13 mouse cellular contexts compared by ENCODE assay signal in the genomic region with DNA sequence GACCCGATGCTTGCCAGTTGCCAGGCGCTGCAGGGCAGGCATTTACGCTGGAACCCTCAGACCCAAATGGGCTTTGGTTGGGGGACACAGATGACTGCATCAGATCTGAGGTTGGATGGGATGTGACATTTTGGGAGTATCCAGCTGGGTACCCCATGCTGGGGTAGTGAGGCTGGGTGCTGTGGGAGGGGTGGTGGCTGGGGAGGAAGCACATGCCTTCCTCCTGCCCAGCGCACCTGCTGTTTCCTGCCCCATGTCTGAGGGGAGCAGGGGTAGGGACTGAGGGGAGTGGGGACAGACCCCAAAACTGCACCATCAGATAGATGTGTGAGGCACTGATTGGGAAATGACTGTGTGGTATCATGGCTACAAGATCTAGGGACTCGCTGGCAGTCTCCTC. TPM values are rescaled to one million over a fixed set of nuclear protein-coding genes. Genes with fewer than 3 reads are reported as not detected.
DNase-seq lines count a peak whose midpoint lies in the region; ATAC-seq lines count a peak whose summit lies in the region.
"Had no signal": no experiment of that assay in that cellular context is flagged by ENCODE, and none has a peak within 500 bp of the region (broad histone marks: within the 10 kb centered on the region; RNA-seq: fewer than 3 reads in every experiment).

No protein-coding gene starts in this region.

- H3K27ac ChIP-seq in heart, embryonic 13.5 days (replicated peaks): no peak overlapping the region
- H3K27ac ChIP-seq in neural tube, embryonic 11.5 days (ENCODE audit: low read depth, low read length): no peak overlapping the region
- no peak overlapping the region; the same call in 1 of the 2 replicates for H3K27ac ChIP-seq in forebrain, embryonic 15.5 days (replicated peaks)
- H3K27ac ChIP-seq in neural tube, embryonic 14.5 days (ENCODE audit: low read depth, low read length): no peak overlapping the region
- H3K27ac ChIP-seq: liver, embryonic 13.5 days had no signal

- H3K36me3 ChIP-seq in heart, embryonic 13.5 days: peaks cover 43% of the 10 kb centered on the region
- H3K36me3 ChIP-seq in neural tube, embryonic 11.5 days (ENCODE audit: control insufficient read depth, insufficient read depth, low read length): no peaks in the 10 kb centered on the region
- H3K36me3 ChIP-seq in forebrain, embryonic 15.5 days: peaks cover 7% of the 10 kb centered on the region; the same call in 1 of the 2 replicates
- peaks cover 21% of the 10 kb centered on the region for H3K36me3 ChIP-seq in neural tube, embryonic 14.5 days (ENCODE audit: control insufficient read depth, insufficient read depth, low read length)

- no peak for DNase-seq in heart, postnatal 25 days (ENCODE audit: low spot score)
- no peak for DNase-seq in neural tube, embryonic 11.5 days (ENCODE audit: low spot score)
- no peak for DNase-seq in neural tube, embryonic 10.5 days (ENCODE audit: extremely low spot score, low spot score)
- no peak for DNase-seq in ovary, postnatal 36 days (ENCODE audit: low spot score)
- DNase-seq in left cerebral cortex, adult 11 months (ENCODE audit: low spot score): no peak
- DNase-seq: adrenal gland, postnatal 36 days; gastrocnemius, postnatal 14 days; kidney, postnatal 25 days; liver, embryonic 13.5 days; lung, postnatal 4 days had no signal

- 82% methylated on average over 5 of the region's 5 CpGs for WGBS in heart, embryonic 13.5 days
- 71% methylated on average over 5 of the region's 5 CpGs for WGBS in neural tube, embryonic 11.5 days
- WGBS in forebrain, embryonic 15.5 days: 67% methylated on average over 5 of the region's 5 CpGs
- WGBS in neural tube, embryonic 14.5 days: 54% methylated on average over 5 of the region's 5 CpGs

- H3K9ac ChIP-seq in heart, embryonic 13.5 days: peak overlapping the region; percentile 50; the same call in 1 of the 2 replicates
- peak overlapping the region; percentile 14; the same call in 1 of the 2 replicates for H3K9ac ChIP-seq in neural tube, embryonic 11.5 days (ENCODE audit: low read length)
- H3K9ac ChIP-seq in forebrain, embryonic 15.5 days (replicated peaks): peak overlapping the region; percentile 21; the same call in 1 of the 2 replicates
- H3K9ac ChIP-seq in neural tube, embryonic 14.5 days (replicated peaks; ENCODE audit: low read depth, low read length): 0 out of 2 replicates have a peak overlapping the region, but pooled peaks have one; percentile 4
- H3K9ac ChIP-seq: liver, embryonic 13.5 days had no signal

- no peak for ATAC-seq in heart, embryonic 13.5 days (ENCODE audit: extremely low read depth, insufficient number of reproducible peaks, low FRiP score, low TSS enrichment)
- ATAC-seq in neural tube, embryonic 11.5 days (ENCODE audit: insufficient read depth, low FRiP score, low TSS enrichment): no peak
- ATAC-seq in forebrain, embryonic 15.5 days (replicated peaks): no peak
- no peak for ATAC-seq in neural tube, embryonic 14.5 days (ENCODE audit: low read depth)

- intact Hi-C loops in heart, postnatal 25 days (cut with DNase I): no loop called here

- no peak overlapping the region for H3K4me3 ChIP-seq in heart, embryonic 13.5 days
- no peak overlapping the region for H3K4me3 ChIP-seq in neural tube, embryonic 11.5 days (ENCODE audit: low read depth, low read length)
- no peak overlapping the region for H3K4me3 ChIP-seq in forebrain, embryonic 15.5 days
- no peak overlapping the region for H3K4me3 ChIP-seq in neural tube, embryonic 14.5 days (ENCODE audit: low read depth, low read length)
- H3K4me3 ChIP-seq: liver, embryonic 13.5 days had no signal

- H3K9me3 ChIP-seq in heart, embryonic 13.5 days: no peaks in the 10 kb centered on the region
- H3K9me3 ChIP-seq in neural tube, embryonic 11.5 days (ENCODE audit: control insufficient read depth, low read length): no peaks in the 10 kb centered on the region
- H3K9me3 ChIP-seq in forebrain, embryonic 15.5 days: no peaks in the 10 kb centered on the region
- H3K9me3 ChIP-seq in neural tube, embryonic 14.5 days (ENCODE audit: control insufficient read depth, low read length): no peaks in the 10 kb centered on the region
- H3K9me3 ChIP-seq: liver, embryonic 13.5 days had no signal

- H3K4me1 ChIP-seq in heart, embryonic 13.5 days: peaks cover 35% of the 10 kb centered on the region
- H3K4me1 ChIP-seq in neural tube, embryonic 11.5 days (ENCODE audit: control insufficient read depth, insufficient read depth, low read length): peaks cover 26% of the 10 kb centered on the region
- H3K4me1 ChIP-seq in forebrain, embryonic 15.5 days: peaks cover 42% of the 10 kb centered on the region
- peaks cover 27% of the 10 kb centered on the region for H3K4me1 ChIP-seq in neural tube, embryonic 14.5 days (ENCODE audit: control insufficient read depth, insufficient read depth, low read length)

- H3K27me3 ChIP-seq in heart, embryonic 13.5 days (replicated peaks): peaks cover 8% of the 10 kb centered on the region; the same call in 1 of the 2 replicates
- 0 out of 2 replicates have a peak, but pooled peaks cover 5% of the 10 kb centered on the region for H3K27me3 ChIP-seq in neural tube, embryonic 11.5 days (ENCODE audit: control insufficient read depth, insufficient read depth, low read length)
- H3K27me3 ChIP-seq in forebrain, embryonic 15.5 days: no peaks in the 10 kb centered on the region
- H3K27me3 ChIP-seq in neural tube, embryonic 14.5 days (ENCODE audit: control insufficient read depth, insufficient read depth, low read length): no peaks in the 10 kb centered on the region

- H3K4me2 ChIP-seq in heart, embryonic 13.5 days: no peak overlapping the region
- H3K4me2 ChIP-seq in neural tube, embryonic 11.5 days (ENCODE audit: low read depth): no peak overlapping the region
- no peak overlapping the region for H3K4me2 ChIP-seq in forebrain, embryonic 15.5 days (replicated peaks)
- no peak overlapping the region for H3K4me2 ChIP-seq in neural tube, embryonic 14.5 days (ENCODE audit: low read depth, low read length)
- H3K4me2 ChIP-seq: liver, embryonic 13.5 days had no signal

RNA-seq across cellular contexts. Expression of a gene that starts 3.9 kb away (rescaled TPM):
- 2.7 and 3.1 TPM in 2 replicates for polyA plus RNA-seq in heart, embryonic 13.5 days (2015; fragmentation: Nextera tagmentation; extraction: Ambion mirVana)
- total RNA-seq in heart, postnatal 25 days (2021): 1 to 10 TPM; 2.0 TPM
- 1.9 and 3.5 TPM in 2 replicates for polyA plus RNA-seq in neural tube, embryonic 11.5 days (2014; fragmentation: Nextera tagmentation; extraction: Ambion mirVana)
- polyA plus RNA-seq in forebrain, embryonic 15.5 days (2015; fragmentation: Nextera tagmentation; extraction: Ambion mirVana): 1.2 and 1.8 TPM in 2 replicates
- 1.3 and 2.0 TPM in 2 replicates for polyA plus RNA-seq in neural tube, embryonic 14.5 days (2014; fragmentation: Nextera tagmentation; extraction: Ambion mirVana)

RNA-seq across cellular contexts. Expression of a gene that starts 7.9 kb away (rescaled TPM):
- 0.82 and 1.1 TPM in 2 replicates for polyA plus RNA-seq in heart, embryonic 13.5 days (2015; fragmentation: Nextera tagmentation; extraction: Ambion mirVana)
- total RNA-seq in heart, postnatal 25 days (2021): under 1 TPM in 1 of 2 experiments, not detected in 1; 0.70 TPM
- polyA plus RNA-seq in neural tube, embryonic 11.5 days (2014; fragmentation: Nextera tagmentation; extraction: Ambion mirVana): 0.97 and 1.3 TPM in 2 replicates
- 2.9 and 3.1 TPM in 2 replicates for polyA plus RNA-seq in forebrain, embryonic 15.5 days (2015; fragmentation: Nextera tagmentation; extraction: Ambion mirVana)
- polyA plus RNA-seq in neural tube, embryonic 14.5 days (2014; fragmentation: Nextera tagmentation; extraction: Ambion mirVana): 2.0 and 4.4 TPM in 2 replicates

RNA-seq across cellular contexts. Expression of a gene that starts 12.5 kb away (rescaled TPM):
- 2.1 and 2.3 TPM in 2 replicates for polyA plus RNA-seq in heart, embryonic 13.5 days (2015; fragmentation: Nextera tagmentation; extraction: Ambion mirVana)
- under 1 TPM; 0.61 to 0.78 TPM for total RNA-seq in heart, postnatal 25 days (2021)
- polyA plus RNA-seq in neural tube, embryonic 11.5 days (2014; fragmentation: Nextera tagmentation; extraction: Ambion mirVana): 1.7 and 3.0 TPM in 2 replicates
- polyA plus RNA-seq in forebrain, embryonic 15.5 days (2015; fragmentation: Nextera tagmentation; extraction: Ambion mirVana): 5.4 and 6.6 TPM in 2 replicates
- polyA plus RNA-seq in neural tube, embryonic 14.5 days (2014; fragmentation: Nextera tagmentation; extraction: Ambion mirVana): 4.3 and 6.3 TPM in 2 replicates

RNA-seq across cellular contexts. Expression of a gene that starts 12.5 kb away (rescaled TPM):
- polyA plus RNA-seq in heart, embryonic 13.5 days (2015; fragmentation: Nextera tagmentation; extraction: Ambion mirVana): 69.7 and 73.6 TPM in 2 replicates
- 10 to 100 TPM; 52.0 to 56.2 TPM for total RNA-seq in heart, postnatal 25 days (2021)
- 64.1 and 76.1 TPM in 2 replicates for polyA plus RNA-seq in neural tube, embryonic 11.5 days (2014; fragmentation: Nextera tagmentation; extraction: Ambion mirVana)
- polyA plus RNA-seq in forebrain, embryonic 15.5 days (2015; fragmentation: Nextera tagmentation; extraction: Ambion mirVana): 88.2 and 89.0 TPM in 2 replicates
- 61.0 and 68.0 TPM in 2 replicates for polyA plus RNA-seq in neural tube, embryonic 14.5 days (2014; fragmentation: Nextera tagmentation; extraction: Ambion mirVana)

RNA-seq across cellular contexts. Expression of a gene that starts 18.4 kb away (rescaled TPM):
- polyA plus RNA-seq in heart, embryonic 13.5 days (2015; fragmentation: Nextera tagmentation; extraction: Ambion mirVana): 72.2 and 78.1 TPM in 2 replicates
- total RNA-seq in heart, postnatal 25 days (2021): 10 to 100 TPM; 27.7 to 32.3 TPM
- 112 and 120 TPM in 2 replicates for polyA plus RNA-seq in neural tube, embryonic 11.5 days (2014; fragmentation: Nextera tagmentation; extraction: Ambion mirVana)
- polyA plus RNA-seq in forebrain, embryonic 15.5 days (2015; fragmentation: Nextera tagmentation; extraction: Ambion mirVana): 133 and 135 TPM in 2 replicates
- 114 and 125 TPM in 2 replicates for polyA plus RNA-seq in neural tube, embryonic 14.5 days (2014; fragmentation: Nextera tagmentation; extraction: Ambion mirVana)
